Mouse (Mus musculus) lung, postnatal 0 days (tissue): ENCODE data around the gene Il21r. TPM values are rescaled to one million over a fixed set of nuclear protein-coding genes. Genes with fewer than 3 reads are reported as not detected.

Experiments
- ATAC-seq: fragments of 200-750 bp; cut with Nextera tagmentation; 2 replicates; pipeline ENCODE4 v1.8.0; 2017; ENCODE audit warnings: moderate library complexity
- DNase-seq: peaks from one replicate; pipeline ENCODE4 v3.0.0-alpha.2; 2016; ENCODE audit warnings: low spot score
- H3K27ac ChIP-seq: fragments of 300-500 bp; sonication (generic); 2 replicates; pipeline ENCODE4 v1.5.1; 2014; ENCODE audit warnings: antibody characterized with exemption, mild to moderate bottlenecking, low read length, mixed read lengths
- H3K27me3 ChIP-seq: fragments of 300-500 bp; sonication (generic); replicated peaks from 2 replicates; pipeline ENCODE4 v1.6.1; 2014; ENCODE audit warnings: low read length, mixed read lengths; ENCODE audit not compliant: insufficient read depth
- H3K36me3 ChIP-seq: fragments of 300-500 bp; sonication (generic); 2 replicates; pipeline ENCODE4 v1.6.1; 2014; ENCODE audit warnings: low read length, mixed read lengths; ENCODE audit not compliant: insufficient read depth
- H3K4me1 ChIP-seq: fragments of 300-500 bp; sonication (generic); 2 replicates; pipeline ENCODE4 v1.6.1; 2014; ENCODE audit warnings: antibody characterized with exemption, low read depth, low read length, mixed read lengths; ENCODE audit not compliant: insufficient read depth
- H3K4me2 ChIP-seq: fragments of 300-500 bp; sonication (generic); replicated peaks from 2 replicates; pipeline ENCODE4 v1.6.1; 2014; ENCODE audit warnings: low read depth, mild to moderate bottlenecking, low read length, moderate library complexity, mixed read lengths
- H3K4me3 ChIP-seq: fragments of 300-500 bp; sonication (generic); 2 replicates; pipeline ENCODE4 v1.5.1; 2014; ENCODE audit warnings: low read depth, low read length
- H3K9ac ChIP-seq: fragments of 300-500 bp; sonication (generic); replicated peaks from 2 replicates; pipeline ENCODE4 v1.6.1; 2014; ENCODE audit warnings: low read depth, mild to moderate bottlenecking
- H3K9me3 ChIP-seq: fragments of 300-500 bp; sonication (generic); 2 replicates; pipeline ENCODE4 v1.6.1; 2016; ENCODE audit warnings: low read length, mixed read lengths
- CTCF ChIP-seq: IDR thresholded peaks from 2 replicates; pipeline ENCODE4 v1.5.1; 2016; ENCODE audit warnings: antibody characterized with exemption, mild to moderate bottlenecking
- EP300 ChIP-seq: IDR thresholded peaks from 2 replicates; pipeline ENCODE4 v1.6.1; 2016; ENCODE audit warnings: antibody characterized with exemption, mild to moderate bottlenecking, control low read depth
- WGBS: fragments of 180-500 bp; shearing (Covaris S2); extraction: QIAGEN DNeasy Blood & Tissue Kit; methylation state at CpG from one replicate; pipeline ENCODE4 v1.1.7; 2014; 5-methylcytosine and 5-hydroxymethylcytosine counted together
- polyA plus RNA-seq: library from polyadenylated mRNA; unstranded; fragments of >200 nt; fragmentation: Nextera tagmentation; extraction: Ambion mirVana; gene quantifications from 2 replicates; pipeline ENCODE4 v1.2.1, GENCODE M21; 2015

Gene Il21r
- 0.38 and 0.65 TPM in 2 replicates for polyA plus RNA-seq

DNA sequence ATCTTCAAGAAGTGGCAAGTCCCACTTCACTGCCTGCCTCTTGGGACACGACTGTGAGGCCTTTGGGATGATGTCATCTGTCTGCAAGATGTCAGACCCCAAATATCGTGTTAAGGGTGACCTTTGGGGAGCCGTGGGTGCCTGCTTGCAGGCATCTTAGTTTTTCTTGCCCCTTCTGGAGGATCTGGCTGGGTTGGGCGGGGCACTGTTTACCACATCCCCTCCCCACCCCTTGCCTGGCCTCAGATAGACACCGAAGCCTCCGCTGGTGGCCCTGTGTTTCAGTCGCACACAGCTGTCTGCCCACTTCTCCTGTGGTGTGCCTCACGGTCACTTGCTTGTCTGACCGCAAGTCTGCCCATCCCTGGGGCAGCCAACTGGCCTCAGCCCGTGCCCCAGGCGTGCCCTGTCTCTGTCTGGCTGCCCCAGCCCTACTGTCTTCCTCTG is at the start of gene Il21r:
Gene Il21r, plus strand, starts transcription at position 245 of the 447 bp plus-strand sequence.
- H3K4me3 ChIP-seq = no peak within 1 kb of the TSS
- TF ChIP-seq CTCF = no peak
- no peak within 1 kb of the TSS for H3K9ac ChIP-seq
- H3K36me3 ChIP-seq = no peaks in the 10 kb centered on the region
- H3K4me1 ChIP-seq = 0 out of 2 replicates have a peak, but pooled peaks cover 3% of the 10 kb centered on the region
- no peak for DNase-seq
- ATAC-seq = no peak
- no peaks in the 10 kb centered on the region for H3K27me3 ChIP-seq
- H3K27ac ChIP-seq = no peak within 1 kb of the TSS
- WGBS = 61% methylated on average over 11 of the region's 11 CpGs
- H3K9me3 ChIP-seq = no peaks in the 10 kb centered on the region
- no peak within 1 kb of the TSS for H3K4me2 ChIP-seq

DNA sequence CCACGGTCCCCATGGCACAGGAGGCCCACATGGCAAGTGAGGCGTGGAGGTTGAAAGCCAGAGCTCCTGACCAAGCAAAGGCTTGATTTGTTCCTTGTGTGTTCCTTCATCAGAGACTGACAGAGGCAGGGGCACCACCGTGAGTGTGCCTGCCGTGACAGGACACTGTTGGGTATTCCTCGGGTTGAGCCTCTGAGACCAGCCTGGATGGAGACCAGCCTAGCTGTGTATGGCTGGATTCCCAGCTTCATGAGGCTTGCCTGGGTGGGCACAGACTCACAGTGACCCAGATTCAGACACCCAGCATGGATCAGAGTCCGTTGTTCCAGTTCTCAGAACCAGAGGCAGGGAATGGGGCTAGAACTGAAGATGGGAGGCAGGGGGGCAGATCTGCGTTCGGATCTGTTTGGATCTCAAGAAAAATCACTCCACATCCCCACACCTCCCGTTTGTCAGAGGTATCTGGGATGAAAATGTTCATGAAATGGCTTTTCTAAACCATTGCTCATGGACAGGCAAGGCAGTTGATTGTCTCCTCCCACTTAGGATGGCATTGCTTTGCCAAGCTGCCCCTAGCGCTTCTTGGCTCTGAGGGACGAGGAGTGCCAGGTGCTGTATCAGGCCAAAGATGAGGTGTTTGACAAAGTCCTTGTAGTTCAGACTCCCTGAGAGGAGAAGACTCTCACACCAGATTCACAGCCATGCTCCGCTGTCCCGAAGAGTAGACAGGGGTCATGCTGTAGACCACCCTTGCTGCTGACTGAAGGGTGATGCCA is 49.4 kb upstream of the Il21r start:
- peak overlapping the region; percentile 69 for H3K4me3 ChIP-seq
- WGBS = 79% methylated on average over 13 of the region's 13 CpGs

DNA sequence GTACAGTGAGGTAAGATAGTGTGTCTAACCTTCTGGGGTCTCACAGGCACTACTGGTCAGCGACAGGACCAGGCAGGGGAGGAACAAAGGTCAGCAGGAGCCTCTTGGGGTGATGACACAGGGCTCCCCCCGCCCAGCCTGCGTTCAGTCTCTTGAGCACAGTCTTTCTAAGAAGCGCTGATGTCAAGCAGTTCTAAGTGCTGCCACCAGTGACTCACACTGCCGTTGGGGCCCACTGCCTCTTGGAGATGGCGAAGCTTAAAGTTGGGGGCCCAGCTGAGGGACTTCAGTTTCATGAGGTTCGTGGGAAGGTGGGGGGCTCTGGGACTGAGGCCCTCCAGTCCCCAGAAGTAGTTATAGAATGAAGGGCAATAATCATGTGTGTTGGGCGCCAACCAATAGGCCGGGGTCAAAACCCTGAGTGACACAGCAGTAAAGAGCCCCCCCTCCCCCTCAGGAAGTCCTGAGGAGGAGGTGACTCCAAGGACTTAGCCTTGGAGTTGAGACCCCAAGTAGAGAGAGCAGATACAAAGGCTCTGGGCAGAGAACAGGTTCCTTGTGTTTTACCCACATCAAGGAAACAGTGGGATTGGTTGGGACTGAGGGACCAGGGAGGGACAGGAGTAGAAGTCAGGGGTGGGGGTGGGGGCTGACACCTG is 48.6 kb upstream of the Il21r start:
- H3K9me3 ChIP-seq = no peaks in the 10 kb centered on the region

More for the DNA sequence above, 49.4 kb upstream of the Il21r start:
- Histone ChIP-seq H3K9me3 (no peaks in the 10 kb centered on the region), H3K27ac (no peak overlapping the region), H3K9ac (peak overlapping the region; percentile 73), H3K36me3 (no peaks in the 10 kb centered on the region), H3K4me2 (peak overlapping the region; percentile 81), H3K27me3 (no peaks in the 10 kb centered on the region), H3K4me1 (peaks cover 40% of the 10 kb centered on the region)
- ATAC-seq (no peak), DNase-seq (no peak)
- TF ChIP-seq EP300 = no peak
- no peak for TF ChIP-seq CTCF

DNA sequence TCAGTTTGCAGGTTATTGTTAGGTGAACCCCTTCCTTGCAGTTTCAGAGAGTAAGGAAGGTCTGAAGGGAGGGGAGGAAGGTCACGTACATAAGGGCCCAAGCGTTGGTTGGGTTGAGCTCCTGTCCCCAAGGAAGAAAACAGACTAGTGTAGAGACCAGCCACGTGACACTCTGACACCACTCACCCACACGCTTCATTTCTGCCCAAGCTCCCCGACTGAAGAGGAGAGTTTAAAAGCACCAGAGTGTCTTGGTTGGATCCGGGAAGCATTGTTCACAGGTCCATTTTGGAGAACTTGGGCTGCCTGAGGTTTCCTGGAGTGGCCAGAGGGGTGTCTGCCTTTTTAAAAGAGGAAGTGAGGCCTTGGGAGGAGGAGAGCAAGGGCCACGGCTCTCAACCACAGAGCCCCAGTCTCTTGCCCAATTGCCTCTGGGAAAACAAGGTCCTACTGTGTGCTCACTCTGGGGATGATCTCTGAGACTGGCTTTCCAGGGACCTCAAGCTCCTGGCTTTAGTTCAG is 47.8 kb upstream of the Il21r start:
- Histone ChIP-seq H3K27ac (peak overlapping the region; percentile 54), H3K4me3 (0 out of 2 replicates have a peak overlapping the region, but pooled peaks have one; percentile 5), H3K27me3 (no peaks in the 10 kb centered on the region), H3K4me2 (peak overlapping the region; percentile 81), H3K9me3 (no peaks in the 10 kb centered on the region), H3K36me3 (no peaks in the 10 kb centered on the region), H3K9ac (no peak overlapping the region; the same call in 1 of the 2 replicates), H3K4me1 (peaks cover 54% of the 10 kb centered on the region)
- no peak for TF ChIP-seq EP300
- TF ChIP-seq CTCF = no peak
- DNase-seq (peak; percentile 64), ATAC-seq (no peak)
- WGBS = 46% methylated on average over 7 of the region's 7 CpGs

More for the DNA sequence above, 48.6 kb upstream of the Il21r start:
- 77% methylated on average over 9 of the region's 9 CpGs for WGBS
- no peak for TF ChIP-seq EP300
- TF ChIP-seq CTCF = no peak
- Histone ChIP-seq H3K4me1 (peaks cover 45% of the 10 kb centered on the region), H3K27me3 (no peaks in the 10 kb centered on the region), H3K4me3 (peak overlapping the region; percentile 69; the same call in 1 of the 2 replicates), H3K36me3 (no peaks in the 10 kb centered on the region), H3K9ac (peak overlapping the region; percentile 5; the same call in 1 of the 2 replicates), H3K27ac (peak overlapping the region; percentile 54; the same call in 1 of the 2 replicates), H3K4me2 (peak overlapping the region; percentile 81)
- DNase-seq (peak; percentile 35), ATAC-seq (no peak)

DNA sequence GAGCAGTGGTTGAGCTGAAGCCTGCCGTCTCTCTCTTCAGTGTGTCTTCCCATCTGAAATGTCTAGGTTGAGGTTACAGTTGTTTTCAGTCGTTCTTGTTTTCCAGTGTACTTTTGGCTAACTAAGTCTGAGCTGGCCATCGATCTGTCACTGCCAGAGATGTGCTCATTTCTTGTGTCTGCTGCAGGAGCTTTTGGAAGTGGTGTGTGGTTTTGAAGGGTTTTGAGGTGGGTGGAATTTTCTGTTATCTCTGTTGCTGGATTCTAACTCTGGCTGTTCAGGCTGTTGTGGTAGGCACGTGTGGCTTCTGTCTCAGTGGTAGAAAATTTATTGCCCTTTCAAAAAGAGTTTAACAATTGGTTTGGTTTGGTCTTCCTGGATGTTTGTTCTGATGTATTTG is 47.1 kb upstream of the Il21r start:
- Histone ChIP-seq H3K4me2 (peak overlapping the region; percentile 81; the same call in 1 of the 2 replicates), H3K27ac (no peak overlapping the region), H3K4me1 (peaks cover 60% of the 10 kb centered on the region), H3K36me3 (no peaks in the 10 kb centered on the region), H3K27me3 (no peaks in the 10 kb centered on the region), H3K9me3 (no peaks in the 10 kb centered on the region), H3K9ac (no peak overlapping the region), H3K4me3 (0 out of 2 replicates have a peak overlapping the region, but pooled peaks have one; percentile 5)
- ATAC-seq (no peak), DNase-seq (no peak)
- WGBS = 46% methylated on average over 4 of the region's 4 CpGs
- no peak for TF ChIP-seq CTCF
- no peak for TF ChIP-seq EP300

DNA sequence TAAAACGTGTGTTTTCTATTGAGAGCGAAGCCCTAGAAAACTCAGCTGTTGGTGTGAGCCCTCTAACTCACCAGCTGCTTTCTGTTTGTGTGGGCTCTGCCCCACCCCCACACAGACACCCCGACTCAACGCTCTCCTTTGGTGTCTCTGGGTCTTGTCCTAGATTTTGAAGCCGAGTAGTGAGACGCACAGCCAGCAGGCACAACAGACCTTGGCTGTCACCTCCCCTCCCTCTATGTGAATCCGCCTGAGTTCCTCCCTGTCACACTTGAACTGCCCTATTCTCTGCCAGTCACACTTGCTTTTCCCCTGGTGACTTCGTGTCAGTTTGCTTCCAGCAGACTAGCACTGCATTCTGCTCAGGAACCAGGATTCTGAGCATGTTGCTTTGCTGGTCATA is 46.4 kb upstream of the Il21r start:
- Histone ChIP-seq H3K9ac (no peak overlapping the region), H3K4me2 (no peak overlapping the region; the same call in 1 of the 2 replicates), H3K36me3 (no peaks in the 10 kb centered on the region), H3K27ac (no peak overlapping the region), H3K9me3 (no peaks in the 10 kb centered on the region), H3K4me1 (peaks cover 63% of the 10 kb centered on the region), H3K27me3 (no peaks in the 10 kb centered on the region), H3K4me3 (no peak overlapping the region)
- ATAC-seq = no peak
- TF ChIP-seq CTCF (no peak), EP300 (no peak)
- 57% methylated on average over 8 of the region's 8 CpGs for WGBS
- peak; percentile 68 for DNase-seq
